Mouse (Mus musculus) adrenal gland, adult 2 months (tissue): ENCODE results near the gene Pou2f2. TPM values are rescaled to one million over a fixed set of nuclear protein-coding genes. Genes with fewer than 3 reads are reported as not detected.

Experiments
- DNase-seq: peaks from one replicate; pipeline ENCODE4 v3.0.0; 2021
- polyA plus RNA-seq: library from polyadenylated mRNA; depleted of rRNA; stranded (reverse); fragments of >200 nt; gene quantifications from 2 replicates; pipeline ENCODE4 v1.2.3, GENCODE M21; 2012
- total RNA-seq, 2 experiments: library from RNA; stranded (reverse); gene quantifications; 2 replicates each; pipeline ENCODE4 v1.2.3; 2021

Pou2f2 gene
- total and polyA plus RNA-seq, 3 experiments: 0.46 to 2.7 (median 0.90) TPM

DNA sequence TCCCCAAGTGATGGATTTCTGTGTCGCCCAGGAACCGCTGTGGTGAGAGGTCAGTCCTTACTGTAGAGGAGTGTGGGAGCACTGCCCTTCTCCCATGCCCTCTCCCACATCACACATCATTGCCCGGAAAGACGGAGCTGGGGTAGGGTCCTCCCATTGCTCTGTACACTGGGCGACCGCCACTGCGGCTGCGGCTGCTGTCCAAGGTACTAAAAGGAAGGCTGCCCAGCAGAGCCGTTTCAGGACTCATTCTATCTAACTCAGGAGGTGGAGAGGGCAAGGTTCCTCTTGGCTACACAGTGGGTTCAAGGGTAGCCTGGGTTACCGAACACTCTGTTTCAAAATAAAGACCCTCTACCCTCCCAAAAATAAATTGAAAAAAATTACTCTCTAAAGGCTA is 33.6 kb downstream of the Pou2f2 start:
- peak; percentile 19 for DNase-seq

DNA sequence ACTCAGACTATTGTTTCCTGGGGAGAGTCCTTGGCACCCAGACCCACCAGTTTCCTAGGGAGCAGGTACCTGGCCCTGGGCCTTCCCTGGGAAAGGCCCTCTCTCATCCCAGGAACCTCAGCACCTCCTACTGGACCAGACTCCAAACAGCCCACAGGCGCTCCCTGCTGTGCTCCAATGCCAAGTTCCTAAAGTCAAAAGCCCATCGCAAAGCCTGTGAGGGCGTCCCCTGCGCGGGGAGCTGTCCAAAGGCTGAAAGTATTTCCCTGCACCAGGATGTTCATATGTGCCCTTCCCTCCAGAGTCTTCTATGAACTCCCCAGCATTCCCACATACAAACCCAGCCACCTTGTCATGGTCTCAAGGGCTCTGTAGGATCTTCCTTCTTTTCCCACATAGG is 37.8 kb downstream of the Pou2f2 start:
- DNase-seq: peak; percentile 53

DNA sequence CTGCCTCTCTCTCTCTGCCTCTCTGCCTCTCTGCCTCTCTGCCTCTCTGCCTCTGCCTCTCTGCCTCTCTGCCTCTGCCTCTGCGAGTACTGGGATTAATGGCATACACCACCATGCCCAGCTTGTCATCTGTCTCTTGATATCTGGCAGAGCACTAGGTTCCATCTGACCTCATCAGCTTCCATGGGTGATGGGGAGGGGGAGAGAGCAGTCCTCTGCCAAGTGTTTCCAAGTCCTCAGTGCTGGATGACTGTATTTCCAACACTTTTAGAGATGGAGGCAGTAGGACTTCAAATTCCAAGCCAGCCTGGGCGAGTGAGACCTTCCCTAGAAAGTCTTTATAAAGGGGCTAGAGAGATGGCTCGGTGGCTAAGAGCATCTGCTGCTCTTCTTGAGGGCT is 42.0 kb downstream of the Pou2f2 start:
- no peak for DNase-seq

DNA sequence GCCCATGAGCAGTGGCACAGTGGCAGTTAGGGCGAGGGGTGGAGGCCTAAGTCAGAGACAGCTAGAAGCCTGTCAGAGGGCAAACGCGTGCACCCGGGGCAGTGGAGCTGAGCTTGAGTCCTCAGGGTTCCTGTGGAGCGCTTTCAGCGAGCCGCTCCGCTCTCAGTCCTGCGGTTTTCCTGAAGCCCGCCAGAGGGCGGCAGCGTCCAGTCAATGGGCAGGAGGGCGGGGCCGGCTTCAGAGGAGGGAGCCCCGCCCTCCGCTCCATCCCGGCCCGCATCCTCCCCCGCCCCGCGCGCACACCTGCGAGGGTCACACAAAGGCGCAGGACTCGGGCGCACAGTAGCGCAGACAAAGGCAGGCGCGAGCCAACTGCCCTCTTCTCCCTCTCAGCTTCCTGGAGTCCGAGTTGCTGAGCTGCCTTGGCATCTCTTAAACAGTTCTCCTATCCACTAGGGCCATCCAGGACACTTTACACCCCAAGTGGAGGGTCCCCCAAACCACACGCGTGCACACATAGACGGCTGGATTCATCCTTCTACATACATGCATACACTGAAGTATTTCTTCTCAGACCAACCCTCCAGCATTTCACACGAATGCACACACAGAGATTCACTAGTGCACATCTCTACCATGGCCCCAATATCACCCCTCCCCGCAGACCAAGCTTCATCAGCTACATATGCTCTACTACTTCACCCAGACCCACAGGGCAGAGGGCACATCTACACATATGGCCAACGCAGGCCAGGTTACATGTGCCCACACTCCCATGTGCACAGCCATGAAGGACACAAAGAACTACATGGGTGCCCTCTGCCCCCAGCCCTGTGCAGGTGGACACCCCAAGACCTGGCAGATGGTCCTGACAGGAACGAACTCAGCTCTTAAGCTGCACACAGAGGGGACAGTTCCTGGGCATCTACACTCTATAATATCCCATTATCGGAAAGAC is 46.2 kb downstream of the Pou2f2 start:
- DNase-seq: peak; percentile 81

DNA sequence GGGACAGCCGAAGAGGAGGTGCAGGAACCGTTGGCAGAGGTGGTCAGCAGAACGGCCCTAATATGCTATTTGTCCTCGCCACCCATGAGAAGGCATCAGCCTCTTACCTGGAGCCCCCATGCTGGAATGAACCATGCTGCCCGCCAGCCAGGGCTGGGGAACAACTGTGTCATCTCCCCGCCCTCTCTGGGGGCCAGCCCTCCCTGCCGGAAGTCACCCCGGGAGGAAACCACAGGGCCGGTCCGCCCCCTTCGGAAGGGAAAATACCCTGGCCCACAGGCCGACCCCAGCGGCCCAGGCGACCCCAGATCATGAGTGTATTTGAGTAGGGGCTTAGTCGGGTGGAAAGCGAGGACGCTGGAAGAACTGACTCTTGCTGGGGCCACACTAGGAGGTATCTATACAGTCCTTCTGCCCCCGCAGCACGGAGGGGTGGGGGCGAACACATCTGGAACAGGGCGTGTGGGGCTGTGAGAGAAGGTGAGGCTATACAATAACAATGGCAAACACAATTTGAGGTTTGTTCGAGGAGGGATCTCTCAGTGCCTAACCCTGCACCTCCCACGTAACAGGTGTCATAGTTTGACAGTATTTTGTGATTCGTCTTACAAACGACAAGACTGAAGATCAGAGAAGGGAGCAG is 47.1 kb downstream of the Pou2f2 start:
- DNase-seq: no peak

DNA sequence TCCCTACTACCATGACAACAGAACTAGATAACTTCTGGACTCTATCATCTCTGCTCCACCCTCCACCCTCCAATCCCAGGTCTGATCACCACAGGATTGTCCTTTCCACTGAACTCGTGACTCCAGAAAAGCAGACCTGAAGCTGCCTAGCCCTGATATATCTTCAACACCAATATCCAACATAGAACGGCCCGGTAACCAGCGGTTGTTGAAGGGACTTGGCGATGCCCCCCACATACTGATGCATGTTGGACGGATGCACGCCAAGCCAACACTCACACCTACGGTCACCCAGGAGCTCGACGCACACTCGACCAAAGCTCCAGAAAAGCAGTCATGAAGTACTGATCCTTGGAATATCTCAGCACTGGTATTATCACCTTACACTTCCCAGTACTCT is 48.3 kb downstream of the Pou2f2 start:
- DNase-seq: no peak

DNA sequence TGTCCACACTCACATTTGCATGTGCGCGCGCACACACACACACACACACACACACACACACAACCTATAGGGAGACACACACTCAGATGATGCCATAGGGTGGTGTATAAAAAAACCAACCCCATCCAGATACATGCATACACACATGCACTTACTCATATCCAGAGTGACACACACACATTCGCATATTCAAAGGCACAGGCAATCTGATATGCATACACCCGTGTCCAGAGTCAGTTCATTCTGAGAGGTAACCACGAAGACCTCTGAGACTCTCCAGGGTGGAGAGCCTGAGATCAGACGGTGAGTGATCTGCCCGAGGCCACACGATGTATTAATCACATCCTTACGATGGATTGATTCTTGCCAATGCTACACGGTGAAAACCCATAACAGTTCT is 49.0 kb downstream of the Pou2f2 start:
- no peak for DNase-seq

DNA sequence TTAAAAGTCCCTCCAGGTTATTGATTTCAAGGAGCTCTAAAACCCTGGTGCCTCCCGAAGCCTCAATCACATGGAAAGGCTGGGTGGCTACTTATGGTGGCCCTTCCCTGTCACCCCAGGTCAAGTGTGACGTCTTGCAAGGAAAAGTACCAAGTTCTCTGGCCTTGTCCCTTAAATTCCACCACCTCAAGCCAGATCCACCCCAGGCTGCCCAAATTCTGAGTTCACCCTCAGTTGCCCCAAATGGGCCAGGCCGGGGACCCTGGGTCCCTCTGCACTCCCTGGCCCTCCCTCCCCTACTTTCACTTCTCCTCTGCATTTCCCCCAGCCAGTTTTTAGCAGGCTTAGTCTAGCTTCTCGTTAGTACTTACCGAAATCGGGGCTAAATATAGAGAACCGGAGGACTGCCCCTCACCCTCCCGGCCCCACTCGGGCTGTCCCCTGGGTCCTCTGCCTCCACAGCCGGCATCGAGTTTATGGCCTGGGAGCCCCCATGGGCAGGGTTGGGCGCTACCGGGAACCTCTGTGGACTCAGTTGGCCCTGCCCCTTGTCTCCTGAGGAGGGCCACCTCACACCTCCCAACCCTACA is 50.0 kb downstream of the Pou2f2 start:
- DNase-seq: no peak

DNA sequence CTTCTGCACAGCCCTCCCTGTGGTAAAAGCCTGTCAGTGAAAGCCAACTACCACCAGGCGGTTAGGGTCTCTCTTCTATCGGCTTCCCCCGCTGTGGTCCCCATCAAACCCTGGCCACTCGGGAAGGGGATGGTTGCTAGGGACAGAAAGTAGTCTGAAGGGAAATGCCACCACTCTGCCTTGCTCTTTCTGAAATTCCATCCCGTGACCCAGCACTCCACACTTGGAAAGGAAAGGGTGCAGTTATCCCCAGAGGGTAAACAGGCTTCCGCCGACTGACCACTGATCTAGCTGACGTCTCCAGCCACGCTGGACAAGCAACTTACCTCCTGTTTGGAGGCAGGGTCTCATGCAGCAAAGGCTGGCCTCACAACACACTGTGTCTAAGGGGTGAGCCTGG is 51.6 kb downstream of the Pou2f2 start:
- no peak for DNase-seq

DNA sequence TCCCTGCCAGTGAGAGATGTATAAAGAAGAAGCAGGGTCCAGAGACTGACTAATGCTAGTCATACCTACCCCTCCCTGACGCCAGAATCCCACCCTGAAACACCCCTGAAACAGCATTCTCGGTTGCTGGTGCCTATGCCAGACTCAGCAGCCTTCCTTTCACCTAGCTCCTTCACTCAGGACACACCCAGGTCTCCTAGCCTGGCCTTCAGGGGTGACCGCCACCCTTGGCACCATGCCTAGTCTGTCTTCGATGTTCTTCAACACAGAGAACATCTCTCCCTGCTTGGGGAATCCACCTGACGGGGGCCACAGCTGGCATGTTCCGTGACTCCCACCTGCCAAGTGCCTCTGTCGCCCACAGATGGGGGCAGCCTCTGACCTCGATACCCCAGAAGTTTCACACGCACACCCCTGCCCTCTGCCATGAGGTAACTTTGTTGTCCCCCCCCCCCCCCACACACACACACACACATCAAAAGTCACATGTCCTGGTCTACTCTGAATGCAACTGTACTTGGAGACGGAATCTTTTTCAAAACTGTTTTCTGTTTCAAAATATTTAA is 53.7 kb downstream of the Pou2f2 start:
- DNase-seq: no peak

DNA sequence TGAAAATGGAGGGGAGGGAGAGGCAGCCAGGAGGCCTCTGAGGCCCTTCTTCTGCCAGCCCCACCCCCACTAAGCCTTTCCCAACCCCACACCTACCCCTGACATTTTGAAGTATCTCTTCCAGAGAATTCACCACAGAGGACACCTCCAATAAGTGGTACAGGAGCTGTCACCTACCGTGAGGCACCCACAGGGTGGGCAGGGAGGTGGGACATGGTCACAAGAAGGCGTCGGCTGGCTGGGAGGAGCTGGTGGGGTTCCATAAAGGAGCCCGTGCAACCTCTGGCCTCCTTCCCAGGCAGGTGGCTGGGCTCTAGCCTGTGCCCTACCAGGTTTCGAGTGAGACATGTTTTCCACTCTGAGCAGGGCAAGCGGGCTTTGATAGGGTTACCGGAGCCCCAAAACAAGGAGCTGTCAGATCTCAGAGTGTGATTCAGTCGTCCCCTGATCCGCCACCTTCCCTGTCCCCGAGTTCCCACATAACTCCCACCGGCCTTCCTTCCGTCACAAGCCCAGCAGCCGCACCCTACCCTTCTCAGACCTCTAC is 58.2 kb downstream of the Pou2f2 start:
- DNase-seq: no peak

DNA sequence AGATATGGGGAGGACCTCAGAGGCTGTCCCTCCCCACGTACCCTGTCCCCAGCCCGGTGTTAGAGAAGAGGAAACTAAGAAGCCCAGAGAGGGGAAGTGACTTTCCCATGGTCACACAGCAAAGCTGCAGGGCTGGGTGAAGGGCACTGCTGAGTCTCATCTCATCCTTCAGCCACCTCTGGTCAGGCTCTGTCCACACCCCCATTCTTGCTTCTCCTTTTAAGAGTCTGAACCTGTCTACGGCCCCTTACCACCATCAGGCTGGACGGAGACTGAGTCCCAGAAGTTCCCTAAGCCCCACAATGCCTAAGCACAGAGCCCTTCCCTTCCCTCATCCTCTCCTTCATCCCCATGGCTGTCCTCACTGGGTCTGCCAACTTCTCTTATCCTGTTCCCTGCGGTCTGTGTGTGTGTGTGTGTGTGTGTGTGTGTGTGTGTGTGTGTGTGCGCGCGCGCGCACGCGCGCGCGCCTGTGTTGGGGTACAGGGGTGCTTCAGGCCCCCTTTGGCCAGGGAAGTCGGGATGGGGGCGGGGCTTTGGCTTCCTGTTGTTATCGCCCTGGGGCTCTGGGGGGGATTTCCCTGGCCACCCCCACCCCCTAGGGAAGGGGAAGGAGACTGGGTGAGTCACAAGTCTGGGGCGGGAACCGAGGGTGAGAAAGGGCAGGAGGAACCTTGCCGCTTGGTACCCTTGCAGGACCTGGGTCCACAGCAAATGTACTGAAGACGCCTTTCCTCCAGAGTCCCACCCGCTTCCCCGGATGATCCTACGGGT is 59.3 kb downstream of the Pou2f2 start:
- peak; percentile 53 for DNase-seq

DNA sequence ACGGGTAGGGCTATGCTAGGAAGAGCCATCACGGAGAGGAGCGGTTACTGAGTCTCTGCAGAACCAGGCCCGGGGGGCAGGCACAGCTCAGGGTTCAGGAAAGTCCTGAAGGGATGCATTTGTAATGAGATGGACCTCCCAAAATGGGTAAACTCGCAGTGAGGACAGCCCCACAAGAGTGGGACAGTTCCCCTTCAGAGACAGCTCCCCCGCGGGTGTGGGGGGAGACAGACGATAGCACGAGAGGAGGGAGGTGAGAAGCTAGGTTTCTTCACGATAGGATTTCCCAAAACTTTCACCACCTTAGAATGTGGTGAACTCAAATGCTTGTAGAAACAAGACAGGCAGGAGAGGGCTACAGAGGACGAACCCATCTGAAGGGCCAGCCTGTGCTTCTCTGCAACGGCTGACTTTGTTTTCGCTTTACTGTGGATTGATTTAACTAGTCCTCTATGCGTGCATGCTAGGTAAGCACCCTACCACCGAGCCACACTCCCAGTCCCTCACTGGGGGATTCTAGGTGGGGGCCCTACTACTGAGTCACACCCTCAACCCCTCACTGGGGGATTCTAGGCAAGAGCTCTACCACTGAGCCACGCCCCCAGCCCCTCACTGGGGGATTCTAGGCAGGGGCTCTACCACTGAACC is 66.4 kb downstream of the Pou2f2 start:
- no peak for DNase-seq

DNA sequence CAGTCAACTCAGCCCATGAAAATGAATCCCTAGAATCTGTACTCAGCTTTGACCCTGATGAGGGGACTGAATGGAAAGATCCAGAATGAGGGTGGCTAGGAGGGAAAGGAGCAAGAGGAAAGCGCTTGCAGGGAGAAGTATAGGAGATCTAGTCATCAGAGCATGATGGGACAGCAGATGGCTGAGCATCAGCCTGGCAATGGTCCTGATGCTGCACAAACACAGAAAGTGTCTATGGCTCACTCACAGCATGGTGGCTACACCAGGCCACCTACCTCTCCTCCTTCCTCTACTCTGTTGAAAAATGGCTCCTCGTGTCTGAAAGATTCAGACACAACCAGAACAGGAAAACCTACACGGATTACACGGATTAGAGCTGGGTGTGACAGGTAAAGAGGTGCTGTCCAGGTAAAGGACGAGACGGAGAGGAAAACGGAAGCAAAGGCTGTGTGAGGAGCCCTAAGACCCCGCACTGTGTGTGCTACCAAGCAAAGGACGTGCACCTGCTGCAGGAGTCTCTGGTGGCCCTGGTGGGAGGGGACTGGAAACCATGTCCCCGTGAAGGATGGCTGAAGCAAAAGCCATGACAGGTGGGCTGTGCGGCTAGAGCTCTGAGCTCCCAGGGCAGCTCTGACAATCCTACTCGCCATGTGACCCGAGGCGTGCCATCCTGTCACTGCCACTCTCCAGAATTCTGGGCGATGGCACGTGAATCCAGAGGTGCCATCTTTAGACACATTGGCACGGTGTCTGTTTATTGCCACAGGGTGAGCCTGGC is 67.2 kb downstream of the Pou2f2 start:
- DNase-seq: no peak

DNA sequence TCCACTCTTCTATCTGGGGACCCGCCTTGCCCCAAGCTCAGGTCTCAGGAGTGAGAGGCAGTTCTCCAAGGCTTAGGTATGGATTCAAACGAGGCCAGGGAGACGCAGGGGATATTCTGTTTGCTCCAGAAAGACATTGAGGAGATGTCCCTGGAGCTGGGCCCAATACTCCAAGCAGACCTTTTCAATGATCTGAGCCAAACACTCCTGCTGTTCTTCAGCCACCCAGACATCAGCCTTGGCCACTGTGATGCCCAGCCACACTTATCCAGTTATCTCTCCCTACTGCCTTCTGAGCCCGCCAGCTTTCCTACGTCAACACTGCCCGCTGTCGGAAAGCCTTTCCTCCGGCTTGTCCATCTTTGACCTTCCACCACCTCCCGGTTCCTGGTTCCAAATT is 69.2 kb downstream of the Pou2f2 start:
- no peak for DNase-seq

DNA sequence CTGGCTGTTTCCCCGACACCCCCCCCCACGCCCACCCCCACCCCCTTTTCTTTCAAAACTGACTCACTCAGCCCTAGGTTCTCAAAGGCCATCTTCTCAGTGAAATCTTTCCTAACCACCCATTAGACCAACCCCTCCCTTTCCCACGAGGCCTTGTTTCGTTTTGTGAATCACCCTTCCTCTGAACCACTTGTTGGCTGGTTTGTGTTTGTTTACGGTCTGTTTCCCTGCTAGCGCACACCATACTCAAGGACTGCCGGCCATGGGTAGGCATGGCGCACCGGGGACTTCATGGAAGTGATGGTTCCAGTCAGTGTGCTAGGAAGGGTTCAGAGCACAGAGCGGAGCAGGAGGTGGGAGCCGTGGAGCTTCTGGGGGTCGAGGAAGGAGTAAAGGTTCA is 70.2 kb downstream of the Pou2f2 start:
- DNase-seq: peak; percentile 44

DNA sequence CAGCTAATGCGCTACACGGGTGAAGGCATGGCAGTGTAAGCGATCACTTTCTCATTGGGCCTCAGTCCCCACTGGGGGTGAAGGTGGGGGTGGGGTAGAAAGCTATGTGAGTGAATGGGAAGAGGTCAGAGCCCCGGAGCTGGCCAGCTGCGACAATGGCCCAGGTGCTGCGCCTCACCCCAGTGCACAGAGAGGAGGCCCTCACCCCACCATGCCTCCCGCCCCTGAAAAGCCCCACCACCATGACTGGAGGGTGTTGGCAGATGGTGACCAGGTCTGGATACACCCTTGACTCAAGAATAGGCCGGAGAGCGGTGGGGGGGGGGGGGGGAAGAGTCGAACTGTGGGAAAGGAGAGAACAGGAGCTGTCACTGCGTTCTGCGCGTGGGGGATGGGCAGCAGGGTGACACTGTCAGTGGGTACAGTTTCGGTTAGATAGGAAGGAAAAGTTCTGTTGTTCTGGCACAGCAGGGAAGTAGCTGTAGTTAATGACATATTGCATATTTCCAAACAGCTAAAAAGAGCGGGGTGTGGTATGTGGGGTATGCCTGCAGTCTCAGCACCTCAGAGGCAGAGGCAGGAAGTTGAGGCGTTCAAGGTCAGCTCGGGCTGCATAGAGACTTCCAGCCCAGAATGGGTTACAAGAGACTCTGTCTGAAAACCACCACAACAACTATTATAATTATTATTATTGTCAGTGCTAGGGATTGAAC is 72.6 kb downstream of the Pou2f2 start:
- no peak for DNase-seq

DNA sequence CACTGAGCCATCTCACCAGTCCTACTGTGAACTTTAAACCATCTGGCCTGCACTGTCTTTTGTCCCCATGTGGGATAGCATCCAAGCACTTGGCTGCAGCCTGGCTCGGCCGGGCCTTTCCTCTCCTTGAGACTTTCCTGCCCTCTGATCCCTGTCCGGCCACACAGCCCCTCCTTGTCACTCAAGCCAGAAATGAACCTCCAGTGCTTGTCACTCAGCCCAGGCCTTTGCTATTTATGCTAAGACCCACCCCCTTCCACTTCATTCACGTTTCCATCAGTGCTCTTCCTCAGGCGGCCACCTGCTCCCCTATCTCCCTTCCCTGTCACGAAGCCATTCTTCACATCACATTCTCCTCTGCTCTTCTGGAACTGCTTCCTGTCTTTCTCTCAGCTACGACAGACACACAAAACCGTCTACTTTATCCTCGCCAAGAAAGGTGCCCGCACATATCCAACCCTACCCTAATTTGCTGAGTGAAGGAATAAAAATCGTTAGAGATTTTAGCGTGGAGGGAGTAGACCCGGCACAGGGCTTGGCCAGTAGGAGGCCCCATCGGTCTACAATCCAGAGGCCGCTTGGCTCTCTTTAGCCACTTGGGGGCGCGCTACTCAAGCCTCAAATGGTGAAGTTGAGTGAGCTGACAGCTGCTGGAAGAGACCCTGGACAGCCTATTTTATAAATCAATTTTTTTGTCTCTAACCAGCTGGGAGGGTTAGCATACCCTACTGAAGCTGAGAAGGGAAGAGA is 73.9 kb downstream of the Pou2f2 start:
- peak; percentile 81 for DNase-seq

DNA sequence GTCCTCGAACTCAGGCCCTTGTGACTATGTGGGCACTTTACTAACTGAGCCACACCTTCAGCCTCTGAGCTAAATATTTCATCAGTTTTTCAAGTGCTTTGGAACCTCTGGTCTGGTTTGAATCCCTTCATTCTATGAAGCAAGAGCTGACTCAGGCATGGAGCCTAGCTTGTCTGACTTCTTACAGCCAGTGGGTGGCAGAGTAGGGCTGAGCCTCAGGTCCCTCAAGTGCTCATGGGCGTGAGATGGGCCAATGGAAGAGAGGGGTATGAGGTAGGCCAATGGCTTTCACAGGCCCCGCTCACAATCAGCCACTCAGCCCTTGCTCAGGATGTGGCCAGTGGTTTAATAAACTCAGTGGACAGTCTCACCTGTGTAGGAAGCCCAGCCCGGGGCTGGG is 79.9 kb downstream of the Pou2f2 start:
- no peak for DNase-seq
